Mouse (Mus musculus): ENCODE data around the gene Col6a4.

- TF ChIP-seq POLR2A (IDR thresholded peaks at IDR 0.05; ENCODE audit: extremely low read depth, insufficient read depth, low read length) (no peak), CTCF (IDR thresholded peaks at IDR 0.05; ENCODE audit: extremely low read depth, insufficient read depth, low read length) (no peak)
Measured at GRCm38 (mm10) chr9:106115801-106116424, 19.3 kb upstream of the Col6a4 start.

Data from cortical plate, adult 2 months (tissue).